Mouse (Mus musculus): Measurements from ENCODE around the gene St14. TPM values are rescaled to one million over a fixed set of nuclear protein-coding genes. Genes with fewer than 3 reads are reported as not detected.
"Not testable (repeated sequence)": the region's sequence is repeated elsewhere in the genome, so short reads cannot be mapped to it uniquely, and the experiment has no call there.

The St14 gene
- polyA plus RNA-seq (2012; rRNA removed) = 1.2 and 1.4 TPM in 2 replicates

GRCm38 (mm10) chr9:31131205-31131968 lies at the start of gene St14:
Gene St14 (minus strand): TSS chr9:31131853.
- H3K27ac ChIP-seq (ENCODE audit: insufficient read depth, low read length) = no peak within 1 kb of the TSS
- peaks cover 3% of the 10 kb centered on the region; the same call in 1 of the 2 replicates for H3K27me3 ChIP-seq (ENCODE audit: control insufficient read depth, insufficient read depth, low read length)
- WGBS = under 1% methylated on average over 72 of the region's 74 CpGs
- H3K4me3 ChIP-seq (replicated peaks; ENCODE audit: insufficient read depth, low read depth, low read length) = peak within 1 kb of the TSS; percentile 32
- TF ChIP-seq POLR2A (IDR thresholded peaks at IDR 0.05; ENCODE audit: borderline replicate concordance, insufficient read depth, low read length) (no peak), CTCF (IDR thresholded peaks at IDR 0.05; ENCODE audit: borderline replicate concordance, insufficient read depth, low read depth, low read length) (no peak)
- DNase-seq = peak; percentile 17 to 20
- H3K4me1 ChIP-seq (ENCODE audit: control insufficient read depth, insufficient read depth, low read length) = peaks cover 2% of the 10 kb centered on the region; the same call in 1 of the 2 replicates

GRCm38 (mm10) chr9:31177692-31178091 lies 46.0 kb upstream of the St14 start:
- peaks cover 31% of the 10 kb centered on the region for H3K4me1 ChIP-seq (ENCODE audit: control insufficient read depth, insufficient read depth, low read length)
- WGBS = 35% methylated on average over 6 of the region's 6 CpGs
- TF ChIP-seq CTCF (IDR thresholded peaks at IDR 0.05; ENCODE audit: borderline replicate concordance, insufficient read depth, low read depth, low read length) (no peak), POLR2A (IDR thresholded peaks at IDR 0.05; ENCODE audit: borderline replicate concordance, insufficient read depth, low read length) (no peak)
- no peak overlapping the region for H3K4me3 ChIP-seq (replicated peaks; ENCODE audit: insufficient read depth, low read depth, low read length)
- no peaks in the 10 kb centered on the region for H3K27me3 ChIP-seq (ENCODE audit: control insufficient read depth, insufficient read depth, low read length)
- H3K27ac ChIP-seq (ENCODE audit: insufficient read depth, low read length) = no peak overlapping the region; the same call in 1 of the 2 replicates
- no peak for DNase-seq

- Histone ChIP-seq H3K27me3 (ENCODE audit: control insufficient read depth, insufficient read depth, low read length) (no peaks in the 10 kb centered on the region), H3K27ac (ENCODE audit: insufficient read depth, low read length) (peak overlapping the region; percentile 76), H3K4me1 (ENCODE audit: control insufficient read depth, insufficient read depth, low read length) (peaks cover 32% of the 10 kb centered on the region), H3K4me3 (replicated peaks; ENCODE audit: insufficient read depth, low read depth, low read length) (no peak overlapping the region)
- DNase-seq = peak; percentile 86 to 89
- no peak for TF ChIP-seq CTCF (IDR thresholded peaks at IDR 0.05; ENCODE audit: borderline replicate concordance, insufficient read depth, low read depth, low read length)
- TF ChIP-seq POLR2A (IDR thresholded peaks at IDR 0.05; ENCODE audit: borderline replicate concordance, insufficient read depth, low read length) = no peak
- 33% methylated on average over 8 of the region's 8 CpGs for WGBS
Measured at GRCm38 (mm10) chr9:31176379-31177130, 44.9 kb upstream of the St14 start.

- no peak for TF ChIP-seq CTCF (IDR thresholded peaks at IDR 0.05; ENCODE audit: borderline replicate concordance, insufficient read depth, low read depth, low read length)
- TF ChIP-seq POLR2A (IDR thresholded peaks at IDR 0.05; ENCODE audit: borderline replicate concordance, insufficient read depth, low read length) = no peak
- Histone ChIP-seq H3K4me1 (ENCODE audit: control insufficient read depth, insufficient read depth, low read length) (peaks cover 29% of the 10 kb centered on the region), H3K27ac (ENCODE audit: insufficient read depth, low read length) (peak overlapping the region; percentile 76; the same call in 1 of the 2 replicates), H3K4me3 (replicated peaks; ENCODE audit: insufficient read depth, low read depth, low read length) (no peak overlapping the region), H3K27me3 (ENCODE audit: control insufficient read depth, insufficient read depth, low read length) (no peaks in the 10 kb centered on the region)
- no peak for DNase-seq
- 16% methylated on average over 3 of the region's 3 CpGs for WGBS
Measured at GRCm38 (mm10) chr9:31175978-31176377, 44.3 kb upstream of the St14 start.

GRCm38 (mm10) chr9:31175346-31175745 lies 43.7 kb upstream of the St14 start:
- Histone ChIP-seq H3K4me3 (replicated peaks; ENCODE audit: insufficient read depth, low read depth, low read length) (no peak overlapping the region), H3K4me1 (ENCODE audit: control insufficient read depth, insufficient read depth, low read length) (peaks cover 29% of the 10 kb centered on the region), H3K27me3 (ENCODE audit: control insufficient read depth, insufficient read depth, low read length) (no peaks in the 10 kb centered on the region), H3K27ac (ENCODE audit: insufficient read depth, low read length) (no peak overlapping the region)
- no peak for TF ChIP-seq POLR2A (IDR thresholded peaks at IDR 0.05; ENCODE audit: borderline replicate concordance, insufficient read depth, low read length)
- no peak for TF ChIP-seq CTCF (IDR thresholded peaks at IDR 0.05; ENCODE audit: borderline replicate concordance, insufficient read depth, low read depth, low read length)
- WGBS = 75% methylated on average over 6 of the region's 6 CpGs
- no peak for DNase-seq

- 90% methylated on average over 22 of the region's 22 CpGs for WGBS
- no peak for DNase-seq
- peaks cover 16% of the 10 kb centered on the region for H3K4me1 ChIP-seq (ENCODE audit: control insufficient read depth, insufficient read depth, low read length)
- no peaks in the 10 kb centered on the region for H3K27me3 ChIP-seq (ENCODE audit: control insufficient read depth, insufficient read depth, low read length)
- TF ChIP-seq POLR2A (IDR thresholded peaks at IDR 0.05; ENCODE audit: borderline replicate concordance, insufficient read depth, low read length) (no peak), CTCF (IDR thresholded peaks at IDR 0.05; ENCODE audit: borderline replicate concordance, insufficient read depth, low read depth, low read length) (no peak)
- no peak overlapping the region for H3K4me3 ChIP-seq (replicated peaks; ENCODE audit: insufficient read depth, low read depth, low read length)
- H3K27ac ChIP-seq (ENCODE audit: insufficient read depth, low read length) = no peak overlapping the region
Measured at GRCm38 (mm10) chr9:31168356-31169093, 36.9 kb upstream of the St14 start.

- Histone ChIP-seq H3K27me3 (ENCODE audit: control insufficient read depth, insufficient read depth, low read length) (no peaks in the 10 kb centered on the region), H3K4me3 (replicated peaks; ENCODE audit: insufficient read depth, low read depth, low read length) (no peak overlapping the region), H3K27ac (ENCODE audit: insufficient read depth, low read length) (peak overlapping the region; percentile 26), H3K4me1 (ENCODE audit: control insufficient read depth, insufficient read depth, low read length) (peaks cover 16% of the 10 kb centered on the region)
- TF ChIP-seq POLR2A (IDR thresholded peaks at IDR 0.05; ENCODE audit: borderline replicate concordance, insufficient read depth, low read length) = no peak
- TF ChIP-seq CTCF (IDR thresholded peaks at IDR 0.05; ENCODE audit: borderline replicate concordance, insufficient read depth, low read depth, low read length) = no peak
- DNase-seq = peak; percentile 50 to 56
- 51% methylated on average over 13 of the region's 13 CpGs for WGBS
Measured at GRCm38 (mm10) chr9:31167305-31167704, 35.7 kb upstream of the St14 start.

- not testable (repeated sequence) for H3K4me3 ChIP-seq (replicated peaks; ENCODE audit: insufficient read depth, low read depth, low read length); DNase-seq; H3K27ac ChIP-seq (ENCODE audit: insufficient read depth, low read length); H3K27me3 ChIP-seq (ENCODE audit: control insufficient read depth, insufficient read depth, low read length)
- peaks cover 12% of the 10 kb centered on the region for H3K4me1 ChIP-seq (ENCODE audit: control insufficient read depth, insufficient read depth, low read length)
- WGBS = 87% methylated on average over 3 of the region's 3 CpGs
Measured at GRCm38 (mm10) chr9:31165505-31165904, 33.9 kb upstream of the St14 start.
